Mouse (Mus musculus) stomach, postnatal 0 days (tissue): ENCODE measurements around the gene Spg21.

ENCODE experiments used
- CTCF ChIP-seq: IDR thresholded peaks from 2 replicates; pipeline ENCODE4 v1.5.1; 2016; ENCODE audit warnings: antibody characterized with exemption, low read depth, mild to moderate bottlenecking, moderate library complexity
- EP300 ChIP-seq: optimal IDR thresholded peaks from 2 replicates; pipeline ENCODE3; 2016; ENCODE audit warnings: antibody characterized with exemption

DNA sequence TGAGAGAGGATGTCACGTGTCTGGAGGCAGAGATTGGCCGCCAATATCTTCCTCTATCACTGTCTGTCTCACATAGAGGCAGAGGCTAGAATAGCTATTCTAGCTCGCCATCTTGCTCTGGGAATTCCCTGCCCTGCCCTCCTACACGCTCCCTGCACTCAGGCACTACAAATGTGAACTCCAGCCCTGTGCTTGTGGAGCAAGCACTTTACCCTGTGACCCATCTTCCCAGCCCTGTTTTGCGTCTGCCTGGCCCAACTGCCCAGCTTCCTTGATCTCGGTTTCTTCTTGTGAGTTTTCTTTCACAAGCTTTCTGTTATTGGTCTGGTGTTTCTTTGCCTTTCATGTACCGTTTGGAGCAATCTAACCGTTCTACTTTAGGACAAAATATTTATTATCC lies 18.4 kb downstream of the Spg21 start:
- TF ChIP-seq CTCF (no peak), EP300 (no peak)
